Mouse (Mus musculus): ENCODE results near the gene Clasrp. TPM values are rescaled to one million over a fixed set of nuclear protein-coding genes. Genes with fewer than 3 reads are reported as not detected.

Gene Clasrp
- total RNA-seq, 1 experiment from 2014 or later: 43.4 TPM

DNA sequence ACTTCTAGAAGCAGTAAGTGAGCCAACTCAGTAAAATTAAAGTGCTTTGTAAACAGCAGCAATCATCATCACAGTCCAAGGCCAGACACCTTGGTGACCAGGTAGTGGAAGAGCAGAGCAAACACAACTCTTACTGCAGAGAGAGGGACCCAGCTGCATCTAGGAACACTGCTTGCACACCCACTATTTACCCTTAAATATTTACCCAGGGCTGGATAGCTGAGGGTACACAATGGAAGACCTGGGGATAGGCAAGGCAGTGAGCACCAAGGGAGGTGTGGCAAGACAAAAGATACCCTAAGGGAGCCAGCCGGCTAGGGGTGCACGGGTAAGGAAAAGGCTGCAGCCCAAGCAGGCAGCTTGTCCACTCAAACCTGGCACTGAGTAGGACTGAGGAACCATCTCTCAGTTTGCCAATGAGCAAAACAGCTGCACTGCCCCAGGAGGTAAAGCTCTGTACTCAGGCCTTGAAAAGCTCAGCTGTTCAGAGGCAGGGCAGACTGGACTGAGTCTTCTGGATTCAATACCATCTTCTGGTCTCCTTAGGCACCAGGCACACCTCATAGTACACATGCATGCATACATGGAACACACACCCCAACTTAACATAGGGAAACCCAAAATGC, 56.8 kb downstream of the Clasrp start:
- ATAC-seq (replicated peaks; ENCODE audit: insufficient number of reproducible peaks, low FRiP score, low TSS enrichment, poor library complexity, severe bottlenecking): no peak

DNA sequence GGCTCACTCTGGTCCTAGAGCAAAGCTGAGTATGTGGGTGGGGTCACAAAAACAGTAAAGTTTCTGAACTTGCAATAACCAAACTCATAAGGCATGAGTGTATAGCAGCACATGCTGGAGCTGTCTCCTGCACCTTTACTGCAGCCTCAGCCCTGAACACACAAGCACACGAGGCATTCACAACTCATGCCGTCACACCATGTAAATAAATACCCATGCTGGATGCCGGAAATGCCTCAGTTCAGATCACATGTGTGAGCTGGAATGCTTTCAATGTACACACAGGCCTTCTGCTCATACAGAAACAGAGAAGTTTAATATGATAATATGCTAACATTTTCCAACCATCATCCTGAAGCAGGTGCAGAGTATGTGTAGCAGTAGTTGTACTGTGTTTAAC, 58.3 kb downstream of the Clasrp start:
- ATAC-seq (replicated peaks; ENCODE audit: insufficient number of reproducible peaks, low FRiP score, low TSS enrichment, poor library complexity, severe bottlenecking): no peak

DNA sequence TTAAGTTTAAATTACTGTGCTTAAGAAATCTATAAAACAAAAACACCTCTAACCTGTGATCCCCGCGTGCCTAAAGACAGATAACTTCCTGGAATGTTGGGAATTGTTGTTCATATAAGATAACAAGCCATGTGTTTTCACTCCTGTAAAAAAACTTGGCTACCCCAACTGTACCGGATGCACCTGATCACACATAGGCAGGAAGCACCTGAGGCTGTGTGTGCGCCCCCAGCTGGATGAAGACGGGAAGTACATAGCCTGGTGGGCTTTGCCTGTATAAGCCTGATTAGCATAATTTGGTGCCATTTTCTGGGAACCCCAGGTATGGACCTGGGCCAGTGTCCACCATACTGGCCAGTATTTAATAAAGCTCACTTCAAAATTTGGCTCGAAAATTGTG, 60.7 kb downstream of the Clasrp start:
- ATAC-seq (replicated peaks; ENCODE audit: insufficient number of reproducible peaks, low FRiP score, low TSS enrichment, poor library complexity, severe bottlenecking): no peak

DNA sequence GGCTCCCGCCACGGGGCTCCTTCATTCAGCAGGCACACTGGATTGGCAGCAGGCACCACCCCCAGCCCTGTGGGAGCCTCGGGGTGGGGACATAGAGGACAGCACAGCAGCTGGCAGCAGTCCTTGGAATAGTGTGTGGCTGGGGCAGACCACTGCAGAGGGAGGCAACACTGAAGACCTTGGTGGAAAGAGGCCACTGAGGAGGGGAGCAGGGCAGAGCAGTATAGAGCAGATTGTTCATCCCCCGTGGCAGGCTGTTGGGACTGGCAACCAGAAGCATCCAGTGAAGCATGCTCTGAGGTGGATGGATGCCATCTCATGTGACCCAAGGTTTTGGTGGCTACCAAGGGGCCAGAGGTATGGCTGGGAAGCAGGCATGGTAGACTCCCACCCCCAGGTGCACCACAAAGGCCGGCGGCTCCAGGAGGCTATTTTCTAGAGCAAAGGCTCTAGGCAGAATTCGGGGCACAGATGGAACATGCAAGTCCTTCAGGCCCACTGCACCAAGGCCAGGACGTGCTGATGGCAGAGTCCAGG, 62.1 kb downstream of the Clasrp start:
- no peak; the same call in 1 of the 2 replicates for ATAC-seq (replicated peaks; ENCODE audit: insufficient number of reproducible peaks, low FRiP score, low TSS enrichment, poor library complexity, severe bottlenecking)

DNA sequence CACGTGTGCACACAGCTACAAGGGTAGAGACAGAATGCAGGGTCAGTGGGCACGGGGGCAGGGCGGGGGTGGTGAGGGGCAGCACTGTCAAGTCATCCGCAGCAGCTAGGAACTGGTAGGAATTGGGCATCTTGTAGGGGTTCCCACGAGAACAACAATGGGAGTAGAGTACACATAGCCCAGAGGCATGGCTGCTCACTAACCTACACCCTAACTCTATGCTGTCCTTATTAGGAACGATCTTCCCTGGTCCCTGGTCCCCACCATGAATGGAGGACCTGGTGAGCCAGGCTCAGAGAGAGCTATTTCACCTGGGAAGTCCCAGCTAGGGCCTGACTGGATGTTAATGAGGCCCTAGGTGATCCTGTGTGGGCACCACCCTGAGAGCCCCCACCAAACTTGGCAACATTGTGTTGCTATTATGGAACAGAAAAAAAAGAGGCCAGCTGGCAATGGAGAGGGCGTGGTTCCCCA, 62.6 kb downstream of the Clasrp start:
- ATAC-seq (replicated peaks; ENCODE audit: insufficient number of reproducible peaks, low FRiP score, low TSS enrichment, poor library complexity, severe bottlenecking): no peak

DNA sequence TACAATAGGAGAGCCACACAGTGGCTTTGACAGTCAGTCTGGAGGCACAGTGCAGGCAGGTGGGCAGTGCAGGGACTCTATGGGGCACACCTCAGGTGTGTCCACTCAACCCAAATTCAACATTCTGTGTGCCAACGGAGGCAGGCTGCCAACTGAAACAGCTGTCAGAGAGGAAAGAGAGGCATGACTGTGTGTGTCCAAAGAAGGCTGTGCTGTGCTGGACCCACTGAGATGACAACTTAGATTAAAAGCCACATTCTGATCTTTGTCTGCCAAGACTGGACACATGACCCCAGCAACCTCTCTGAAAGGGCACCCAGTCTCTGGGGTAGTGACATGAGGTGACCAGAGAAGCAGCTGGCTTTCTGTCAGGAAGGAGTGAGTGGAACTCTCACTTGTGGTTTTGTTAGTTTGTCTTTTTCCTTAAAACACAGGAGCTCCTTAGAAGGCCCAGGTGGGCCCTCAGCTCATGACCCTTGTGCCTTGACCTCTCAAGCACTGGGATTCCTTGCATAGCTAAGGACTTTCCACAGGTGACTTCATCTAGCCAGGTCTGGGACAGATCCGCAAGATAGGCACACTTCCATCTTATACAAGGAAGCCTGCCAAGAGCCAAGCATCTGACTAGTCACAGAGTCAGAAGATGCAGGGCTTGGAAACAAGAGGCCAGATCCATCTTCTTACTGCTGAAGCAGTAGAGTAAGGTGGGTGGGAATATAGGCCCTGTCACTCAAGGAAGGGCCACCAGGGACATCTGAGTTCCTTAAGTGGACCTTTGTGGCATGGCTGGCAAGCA, 63.3 kb downstream of the Clasrp start:
- ATAC-seq (replicated peaks; ENCODE audit: insufficient number of reproducible peaks, low FRiP score, low TSS enrichment, poor library complexity, severe bottlenecking): no peak

DNA sequence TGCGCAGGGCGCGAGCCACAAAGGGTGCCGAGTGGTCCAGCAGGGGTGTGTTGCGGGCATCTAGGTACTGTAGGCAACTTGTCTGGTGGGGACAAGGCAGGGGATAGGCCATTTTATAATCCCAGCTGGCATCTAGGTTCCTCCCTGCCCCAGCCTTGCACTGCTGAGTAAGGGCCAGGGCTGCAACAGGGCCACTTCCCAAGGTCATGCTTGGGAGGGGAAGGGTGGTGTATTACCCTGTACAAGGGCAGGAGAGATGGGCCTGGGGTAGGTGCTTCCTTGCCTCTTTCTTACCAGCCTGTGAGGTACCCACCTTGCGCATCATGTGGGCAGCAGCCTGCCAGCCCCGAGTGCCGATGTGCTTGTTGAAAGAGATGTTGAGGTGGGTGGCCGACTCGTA, 69.6 kb downstream of the Clasrp start:
- no peak for ATAC-seq (replicated peaks; ENCODE audit: insufficient number of reproducible peaks, low FRiP score, low TSS enrichment, poor library complexity, severe bottlenecking)

DNA sequence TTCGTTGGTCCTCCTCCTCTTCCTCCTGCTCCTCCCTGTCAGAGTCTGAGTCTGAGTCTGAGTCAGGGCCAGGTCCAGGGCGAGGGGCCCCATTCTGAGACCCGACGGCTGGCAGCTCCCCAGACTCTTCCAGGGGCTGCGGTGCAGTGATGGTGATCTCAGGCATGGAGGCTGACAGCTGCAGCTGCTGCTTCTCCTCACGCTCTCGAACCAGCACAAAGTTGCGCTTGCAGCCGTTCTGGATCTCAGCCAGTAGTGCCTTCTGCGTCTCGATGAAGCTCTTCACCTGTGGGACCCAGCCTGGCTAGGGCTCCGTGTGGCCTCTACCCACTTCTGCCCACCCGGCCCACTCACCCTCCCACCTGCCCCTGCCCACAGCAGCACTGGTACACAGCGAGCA, 72.0 kb downstream of the Clasrp start:
- no peak for ATAC-seq (replicated peaks; ENCODE audit: insufficient number of reproducible peaks, low FRiP score, low TSS enrichment, poor library complexity, severe bottlenecking)

DNA sequence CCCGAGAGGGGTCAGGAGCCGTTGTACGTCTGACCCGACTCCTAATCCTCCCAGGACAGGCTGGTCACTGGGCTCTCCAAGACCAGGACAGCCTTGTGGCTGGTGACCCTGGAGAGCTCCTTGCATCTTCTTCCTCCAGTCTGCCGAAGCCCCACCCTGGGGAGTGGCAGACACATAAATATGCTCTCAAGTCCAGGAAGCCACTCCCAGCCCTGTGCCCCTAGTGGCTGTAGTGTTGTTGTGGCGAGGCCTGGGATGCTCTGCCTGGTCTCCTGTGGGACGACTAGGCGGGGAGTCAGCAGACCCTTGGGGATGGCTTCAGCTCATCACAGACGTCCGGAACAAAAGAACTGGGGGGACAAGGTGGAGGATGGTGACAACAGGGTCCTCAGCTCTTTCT, 73.2 kb downstream of the Clasrp start:
- ATAC-seq (replicated peaks; ENCODE audit: insufficient number of reproducible peaks, low FRiP score, low TSS enrichment, poor library complexity, severe bottlenecking): no peak

Other genes starting within 250 kb of the Clasrp start
- 6.9 to 8.9 TPM (median 7.2 TPM) in 3 replicates for gene Cd3eap, start 245.0 kb downstream of the Clasrp start, total RNA-seq (2017)
- not detected in 3 replicates for gene Ppp1r13l, start 244.7 kb downstream of the Clasrp start, total RNA-seq (2017)
- gene Ercc2, start 222.5 kb downstream of the Clasrp start, total RNA-seq (2017): 21.0 to 32.4 TPM (median 25.4 TPM) in 3 replicates
- 1.6 TPM in 2 of 3 replicates, not detected in the other for gene Klc3, start 200.4 kb downstream of the Clasrp start, total RNA-seq (2017)
- gene Ckm, start 199.7 kb downstream of the Clasrp start, total RNA-seq (2017): not detected in 3 replicates
- 9.0 to 21.1 TPM (median 9.6 TPM) in 3 replicates for gene Mark4, start 145.7 kb downstream of the Clasrp start, total RNA-seq (2017)
- 0.11 to 1.4 TPM (median 0.49 TPM) in 3 replicates for gene Exoc3l2, start 141.2 kb downstream of the Clasrp start, total RNA-seq (2017)
- gene Bloc1s3, start 96.1 kb downstream of the Clasrp start, total RNA-seq (2017): 3.5 to 4.4 TPM (median 4.0 TPM) in 3 replicates
- 19.9 to 35.2 TPM (median 23.4 TPM) in 3 replicates for gene Trappc6a, start 96.1 kb downstream of the Clasrp start, total RNA-seq (2017)
- not detected in 3 replicates for gene Nkpd1, start 86.6 kb downstream of the Clasrp start, total RNA-seq (2017)
- gene Ppp1r37, start 41.4 kb downstream of the Clasrp start, total RNA-seq (2017): 8.9 to 26.0 TPM (median 18.8 TPM) in 3 replicates
- gene Zfp296, start 27.2 kb downstream of the Clasrp start, total RNA-seq (2017): 4.2 to 8.9 TPM (median 5.1 TPM) in 3 replicates
- gene Gemin7, start 26.9 kb downstream of the Clasrp start, total RNA-seq (2017): 52.9 to 68.5 TPM (median 62.3 TPM) in 3 replicates
- 26.3 to 29.9 TPM (median 27.3 TPM) in 3 replicates for gene Relb, start 25.0 kb upstream of the Clasrp start, total RNA-seq (2017)
- gene Clptm1, start 60.5 kb upstream of the Clasrp start, total RNA-seq (2017): 42.6 to 53.9 TPM (median 51.1 TPM) in 3 replicates
- gene Apoc2, start 73.5 kb upstream of the Clasrp start, total RNA-seq (2017): 221 to 583 TPM (median 515 TPM) in 3 replicates
- not detected in 3 replicates for gene Gm44805, start 76.9 kb upstream of the Clasrp start, total RNA-seq (2017)
- gene Apoc4, start 77.0 kb upstream of the Clasrp start, total RNA-seq (2017): 0.48 TPM in 1 of 3 replicates, not detected in the others
- gene Apoc1, start 88.2 kb upstream of the Clasrp start, total RNA-seq (2017): 10.9 to 16.5 TPM (median 12.4 TPM) in 3 replicates
- gene Apoe, start 94.7 kb upstream of the Clasrp start, total RNA-seq (2017): 4,026 to 6,646 TPM (median 6,582 TPM) in 3 replicates
- gene Tomm40, start 111.0 kb upstream of the Clasrp start, total RNA-seq (2017): 19.6 to 24.2 TPM (median 23.8 TPM) in 3 replicates
- not detected in 3 replicates for gene Nectin2, start 146.0 kb upstream of the Clasrp start, total RNA-seq (2017)
- not detected in 3 replicates for gene Bcam, start 166.5 kb upstream of the Clasrp start, total RNA-seq (2017)
- gene Cblc, start 192.3 kb upstream of the Clasrp start, total RNA-seq (2017): not detected in 3 replicates
- gene Bcl3, start 218.3 kb upstream of the Clasrp start, total RNA-seq (2017): 13.7 to 16.6 TPM (median 13.9 TPM) in 3 replicates
- gene Gm19345, start 247.5 kb upstream of the Clasrp start, total RNA-seq (2017): not detected in 3 replicates

Measured in monocyte, adult 5-6 weeks (primary cell).